Comparison of ENCODE assay signal across 28 mouse cellular contexts in genomic region chr2:127367126-127367820, GRCm38 (mm10). TPM values are rescaled to one million over a fixed set of nuclear protein-coding genes. Genes with fewer than 3 reads are reported as not detected.
DNase-seq lines count a peak whose midpoint lies in the region; ATAC-seq and TF ChIP-seq lines count a peak whose summit lies in the region.
"Had no signal": no experiment of that assay in that cellular context is flagged by ENCODE, and none has a peak within 500 bp of the region (broad histone marks: within the 10 kb centered on the region; RNA-seq: fewer than 3 reads in every experiment).

No protein-coding gene starts in this region.

- no peaks in the 10 kb centered on the region for H3K79me2 ChIP-seq in liver, adult 2 months (ENCODE audit: control insufficient read depth, insufficient read depth, low read length)

- 0 out of 2 replicates have a peak overlapping the region, but pooled peaks have one; percentile 1 for H3K4me3 ChIP-seq in heart, embryonic 11.5 days (ENCODE audit: low read depth, low read length)
- peak overlapping the region; percentile 4; the same call in 1 of the 2 replicates for H3K4me3 ChIP-seq in liver, adult 2 months (ENCODE audit: insufficient read depth, low read depth, low read length)
- peak overlapping the region; percentile 80 for H3K4me3 ChIP-seq in liver, embryonic 13.5 days (replicated peaks)
- H3K4me3 ChIP-seq: embryonic facial prominence, embryonic 15.5 days; forebrain, embryonic 13.5 days; hindbrain, embryonic 13.5 days; intestine, embryonic 15.5 days; left cerebral cortex, adult 2 months; limb, embryonic 10.5 days; megakaryocyte, embryonic 14.5 days had no signal

- TF ChIP-seq POLR2A in liver, adult 2 months (IDR thresholded peaks at IDR 0.05; ENCODE audit: extremely low read depth, insufficient read depth, low read length) = no peak

- peaks cover 33% of the 10 kb centered on the region for H3K27me3 ChIP-seq in heart, embryonic 11.5 days (ENCODE audit: control insufficient read depth, insufficient read depth, low read length)
- H3K27me3 ChIP-seq in liver, adult 2 months (ENCODE audit: control insufficient read depth, insufficient read depth, low read length) = peaks cover 11% of the 10 kb centered on the region
- peaks cover 54% of the 10 kb centered on the region for H3K27me3 ChIP-seq in liver, embryonic 13.5 days

- H3K4me1 ChIP-seq in heart, embryonic 11.5 days (ENCODE audit: control insufficient read depth, insufficient read depth, low read length) = peaks cover 46% of the 10 kb centered on the region
- H3K4me1 ChIP-seq in liver, adult 2 months (ENCODE audit: control insufficient read depth, insufficient read depth, low read length) = peaks cover 6% of the 10 kb centered on the region
- H3K4me1 ChIP-seq in liver, embryonic 13.5 days (replicated peaks) = peaks cover 97% of the 10 kb centered on the region

- no peak for TF ChIP-seq CTCF in liver, adult 2 months (IDR thresholded peaks at IDR 0.05; ENCODE audit: low read depth, low read length)

- intact Hi-C loops in heart, postnatal 25 days (cut with DNase I) = no loop called here

- no peak for ATAC-seq in heart, embryonic 11.5 days (replicated peaks; ENCODE audit: insufficient number of reproducible peaks, low FRiP score, low TSS enrichment)
- no peak for ATAC-seq in liver, embryonic 13.5 days (ENCODE audit: low read depth)
- ATAC-seq: forebrain, embryonic 13.5 days; intestine, embryonic 15.5 days; midbrain, embryonic 16.5 days had no signal

- WGBS in heart, embryonic 11.5 days (ENCODE audit: insufficient replicate concordance) = 46% methylated on average over 10 of the region's 10 CpGs
- 48% methylated on average over 10 of the region's 10 CpGs for WGBS in liver, adult 2 months
- 64% methylated on average over 10 of the region's 10 CpGs for WGBS in liver, embryonic 13.5 days (ENCODE audit: insufficient replicate concordance)

- no peak overlapping the region for H3K9ac ChIP-seq in heart, embryonic 11.5 days (ENCODE audit: low read depth, low read length)
- no peak overlapping the region for H3K9ac ChIP-seq in liver, adult 2 months (ENCODE audit: low read depth, low read length)
- H3K9ac ChIP-seq in liver, embryonic 13.5 days = peak overlapping the region; percentile 92
- H3K9ac ChIP-seq: embryonic facial prominence, embryonic 15.5 days; hindbrain, embryonic 13.5 days; intestine, embryonic 15.5 days had no signal

- DNase-seq in heart, postnatal 25 days (ENCODE audit: low spot score) = no peak
- peak; percentile 81 for DNase-seq in liver, adult 2 months (ENCODE audit: extremely low read depth, low read depth, low spot score)
- DNase-seq in liver = no peak
- no peak for DNase-seq in liver, embryonic 13.5 days
- DNase-seq in layer of hippocampus, adult 11-12 months (ENCODE audit: low spot score) = no peak
- no peak for DNase-seq in thymus, adult 18-20 months
- DNase-seq: cerebellum, adult 11-12 months; cerebellum, postnatal 36 days; lung, adult 2 months; right cerebral cortex, postnatal 14 days; thymus, postnatal 4 days had no signal

- H3K4me2 ChIP-seq in heart, embryonic 11.5 days = peak overlapping the region; percentile 82
- peak overlapping the region; percentile 96 for H3K4me2 ChIP-seq in liver, embryonic 13.5 days
- H3K4me2 ChIP-seq: embryonic facial prominence, embryonic 15.5 days; forebrain, embryonic 13.5 days; hindbrain, embryonic 13.5 days; intestine, embryonic 15.5 days had no signal

- H3K9me3 ChIP-seq in heart, embryonic 11.5 days (replicated peaks; ENCODE audit: control insufficient read depth, low read length) = no peaks in the 10 kb centered on the region
- H3K9me3 ChIP-seq in liver, embryonic 13.5 days (replicated peaks) = no peaks in the 10 kb centered on the region
- H3K9me3 ChIP-seq: embryonic facial prominence, embryonic 15.5 days; forebrain, embryonic 13.5 days; hindbrain, embryonic 13.5 days; intestine, embryonic 15.5 days; limb, embryonic 10.5 days; megakaryocyte, embryonic 14.5 days had no signal

- H3K36me3 ChIP-seq in heart, embryonic 11.5 days (ENCODE audit: control insufficient read depth, insufficient read depth, low read length) = no peaks in the 10 kb centered on the region; the same call in 1 of the 2 replicates
- no peaks in the 10 kb centered on the region for H3K36me3 ChIP-seq in liver, adult 2 months (ENCODE audit: control insufficient read depth, insufficient read depth, low read length)
- peaks cover 34% of the 10 kb centered on the region for H3K36me3 ChIP-seq in liver, embryonic 13.5 days
- H3K36me3 ChIP-seq: embryonic facial prominence, embryonic 15.5 days; hindbrain, embryonic 13.5 days; intestine, embryonic 15.5 days; limb, embryonic 10.5 days had no signal

- H3K27ac ChIP-seq in heart, embryonic 11.5 days (ENCODE audit: low read depth, low read length) = no peak overlapping the region
- H3K27ac ChIP-seq in liver, adult 2 months (replicated peaks; ENCODE audit: insufficient read depth, low read depth, low read length) = no peak overlapping the region; the same call in 1 of the 2 replicates
- H3K27ac ChIP-seq in liver, embryonic 13.5 days = peak overlapping the region; percentile 97
- H3K27ac ChIP-seq: embryonic facial prominence, embryonic 15.5 days; forebrain, embryonic 13.5 days; hindbrain, embryonic 13.5 days; intestine, embryonic 15.5 days; left cerebral cortex, adult 2 months; limb, embryonic 10.5 days had no signal

RNA-seq across cellular contexts. Expression of gene Adra2b, which starts 4.3 kb away (rescaled TPM):
- polyA plus RNA-seq in heart, embryonic 11.5 days (2014; fragmentation: Nextera tagmentation; extraction: Ambion mirVana) = 10.2 and 12.0 TPM in 2 replicates
- total RNA-seq in heart, postnatal 25 days (2021) = under 1 TPM; 0.61 to 0.88 TPM
- 2.5 and 4.0 TPM in 2 replicates for total RNA-seq in liver, adult 2 months (2014; rRNA removed)
- 5.0 TPM in 2 replicates for polyA plus RNA-seq in liver, adult 2 months (2012; rRNA removed)
- polyA plus RNA-seq in liver, embryonic 13.5 days (2015; fragmentation: Nextera tagmentation; extraction: Ambion mirVana) = 29.4 and 32.4 TPM in 2 replicates
- total RNA-seq: granulocyte monocyte progenitor cell, adult 5-6 weeks; MEL; neutrophil, adult 5-6 weeks had no signal

RNA-seq across cellular contexts. Expression of gene Astl, which starts 28.8 kb away (rescaled TPM):
- not detected in 2 replicates for polyA plus RNA-seq in heart, embryonic 11.5 days (2014; fragmentation: Nextera tagmentation; extraction: Ambion mirVana)
- not detected for total RNA-seq in heart, postnatal 25 days (2021)
- total RNA-seq in liver, adult 2 months (2014; rRNA removed) = not detected in 2 replicates
- not detected in 2 replicates for polyA plus RNA-seq in liver, adult 2 months (2012; rRNA removed)
- polyA plus RNA-seq in liver, embryonic 13.5 days (2015; fragmentation: Nextera tagmentation; extraction: Ambion mirVana) = not detected in 2 replicates
- total RNA-seq: adrenal gland, postnatal 36 days; gastrocnemius, adult 8-10 months; left cerebral cortex, adult 2 months; MEL had no signal
- polyA plus RNA-seq: embryonic facial prominence, embryonic 15.5 days; forebrain, embryonic 13.5 days; frontal cortex, adult 2 months; heart, embryonic 16.5 days; hindbrain, embryonic 13.5 days; intestine, embryonic 15.5 days; lung, adult 2 months; midbrain, embryonic 16.5 days; stomach, embryonic 14.5 days had no signal

RNA-seq across cellular contexts. Expression of gene Dusp2, which starts 31.3 kb away (rescaled TPM):
- polyA plus RNA-seq in heart, embryonic 11.5 days (2014; fragmentation: Nextera tagmentation; extraction: Ambion mirVana) = 17.4 and 18.3 TPM in 2 replicates
- total RNA-seq in heart, postnatal 25 days (2021) = under 1 TPM; 0.31 to 0.49 TPM
- 0.37 and 1.2 TPM in 2 replicates for total RNA-seq in liver, adult 2 months (2014; rRNA removed)
- 0.45 and 0.83 TPM in 2 replicates for polyA plus RNA-seq in liver, adult 2 months (2012; rRNA removed)
- polyA plus RNA-seq in liver, embryonic 13.5 days (2015; fragmentation: Nextera tagmentation; extraction: Ambion mirVana) = 2.7 and 2.8 TPM in 2 replicates

RNA-seq across cellular contexts. Expression of gene Gpat2, which starts 57.7 kb away (rescaled TPM):
- 0.30 and 0.34 TPM in 2 replicates for polyA plus RNA-seq in heart, embryonic 11.5 days (2014; fragmentation: Nextera tagmentation; extraction: Ambion mirVana)
- total RNA-seq in heart, postnatal 25 days (2021) = not detected
- total RNA-seq in liver, adult 2 months (2014; rRNA removed) = 1.2 and 1.3 TPM in 2 replicates
- 2.1 and 2.2 TPM in 2 replicates for polyA plus RNA-seq in liver, adult 2 months (2012; rRNA removed)
- polyA plus RNA-seq in liver, embryonic 13.5 days (2015; fragmentation: Nextera tagmentation; extraction: Ambion mirVana) = 0.35 and 0.39 TPM in 2 replicates
- total RNA-seq: gastrocnemius, adult 8-10 months; granulocyte monocyte progenitor cell, adult 5-6 weeks; MEL; neutrophil, adult 5-6 weeks had no signal
- polyA plus RNA-seq: stomach, embryonic 14.5 days had no signal

Comparison
In these comparisons a context has a peak if more than half of its experiments do, and no peak if none do; other contexts are left out.
1. H3K4me3 ChIP-seq: peak in every context shown above with its lines; median percentile 80 in liver, embryonic 13.5 days; 4 in liver, adult 2 months; 1 in heart, embryonic 11.5 days.